Mouse (Mus musculus): ENCODE measurements at regions not wholly inside any gene's neighbourhood (a gene's known extent, or its start where the extent isn't known, plus 50 kb on each side); places are given as distances from the start of the nearest gene placed in this dataset.

GRCm38 (mm10) chr8:89677266-89677665, 633.3 kb upstream of the Sall1 start:
- 86% methylated on average over 5 of the region's 5 CpGs for WGBS
- no peak for DNase-seq (ENCODE audit: extremely low read depth, low read depth, low spot score)
- Histone ChIP-seq H3K4me3 (ENCODE audit: insufficient read depth, low read depth, low read length) (no peak overlapping the region), H3K27ac (replicated peaks; ENCODE audit: insufficient read depth, low read depth, low read length) (no peak overlapping the region), H3K4me1 (ENCODE audit: control insufficient read depth, insufficient read depth, low read length) (no peaks in the 10 kb centered on the region), H3K9ac (ENCODE audit: low read depth, low read length) (no peak overlapping the region), H3K36me3 (ENCODE audit: control insufficient read depth, insufficient read depth, low read length) (no peaks in the 10 kb centered on the region), H3K79me2 (ENCODE audit: control insufficient read depth, insufficient read depth, low read length) (no peaks in the 10 kb centered on the region), H3K27me3 (ENCODE audit: control insufficient read depth, insufficient read depth, low read length) (no peaks in the 10 kb centered on the region)
- TF ChIP-seq CTCF (IDR thresholded peaks at IDR 0.05; ENCODE audit: low read depth, low read length) (no peak), POLR2A (IDR thresholded peaks at IDR 0.05; ENCODE audit: extremely low read depth, insufficient read depth, low read length) (no peak)

- Histone ChIP-seq H3K36me3 (ENCODE audit: control insufficient read depth, insufficient read depth, low read length) (no peaks in the 10 kb centered on the region), H3K79me2 (ENCODE audit: control insufficient read depth, insufficient read depth, low read length) (no peaks in the 10 kb centered on the region), H3K27ac (replicated peaks; ENCODE audit: insufficient read depth, low read depth, low read length) (no peak overlapping the region), H3K9ac (ENCODE audit: low read depth, low read length) (no peak overlapping the region), H3K27me3 (ENCODE audit: control insufficient read depth, insufficient read depth, low read length) (no peaks in the 10 kb centered on the region), H3K4me1 (ENCODE audit: control insufficient read depth, insufficient read depth, low read length) (no peaks in the 10 kb centered on the region), H3K4me3 (ENCODE audit: insufficient read depth, low read depth, low read length) (no peak overlapping the region)
- no peak for DNase-seq (ENCODE audit: extremely low read depth, low read depth, low spot score)
- TF ChIP-seq CTCF (IDR thresholded peaks at IDR 0.05; ENCODE audit: low read depth, low read length) (no peak), POLR2A (IDR thresholded peaks at IDR 0.05; ENCODE audit: extremely low read depth, insufficient read depth, low read length) (no peak)
- WGBS, result 80% methylated on average over 4 of the region's 4 CpGs
Observed at GRCm38 (mm10) chr8:89673911-89674310, 629.9 kb upstream of the Sall1 start.

- 80% methylated on average over 5 of the region's 5 CpGs for WGBS
- Histone ChIP-seq H3K36me3 (ENCODE audit: control insufficient read depth, insufficient read depth, low read length) (no peaks in the 10 kb centered on the region), H3K27ac (replicated peaks; ENCODE audit: insufficient read depth, low read depth, low read length) (no peak overlapping the region), H3K4me1 (ENCODE audit: control insufficient read depth, insufficient read depth, low read length) (no peaks in the 10 kb centered on the region), H3K79me2 (ENCODE audit: control insufficient read depth, insufficient read depth, low read length) (no peaks in the 10 kb centered on the region), H3K27me3 (ENCODE audit: control insufficient read depth, insufficient read depth, low read length) (no peaks in the 10 kb centered on the region), H3K4me3 (ENCODE audit: insufficient read depth, low read depth, low read length) (no peak overlapping the region), H3K9ac (ENCODE audit: low read depth, low read length) (no peak overlapping the region)
- DNase-seq (ENCODE audit: extremely low read depth, low read depth, low spot score), result no peak
- TF ChIP-seq CTCF (IDR thresholded peaks at IDR 0.05; ENCODE audit: low read depth, low read length) (no peak), POLR2A (IDR thresholded peaks at IDR 0.05; ENCODE audit: extremely low read depth, insufficient read depth, low read length) (no peak)
Observed at GRCm38 (mm10) chr8:89672631-89673030, 628.7 kb upstream of the Sall1 start.

GRCm38 (mm10) chr8:89664911-89665689, 621.1 kb upstream of the Sall1 start:
- no peak for TF ChIP-seq POLR2A (IDR thresholded peaks at IDR 0.05; ENCODE audit: extremely low read depth, insufficient read depth, low read length)
- no peak for TF ChIP-seq CTCF (IDR thresholded peaks at IDR 0.05; ENCODE audit: low read depth, low read length)
- Histone ChIP-seq H3K36me3 (ENCODE audit: control insufficient read depth, insufficient read depth, low read length) (no peaks in the 10 kb centered on the region), H3K79me2 (ENCODE audit: control insufficient read depth, insufficient read depth, low read length) (no peaks in the 10 kb centered on the region), H3K27me3 (ENCODE audit: control insufficient read depth, insufficient read depth, low read length) (peaks cover under 1% of the 10 kb centered on the region; the same call in 1 of the 2 replicates), H3K27ac (replicated peaks; ENCODE audit: insufficient read depth, low read depth, low read length) (no peak overlapping the region), H3K4me1 (ENCODE audit: control insufficient read depth, insufficient read depth, low read length) (peaks cover 2% of the 10 kb centered on the region), H3K9ac (ENCODE audit: low read depth, low read length) (no peak overlapping the region), H3K4me3 (ENCODE audit: insufficient read depth, low read depth, low read length) (no peak overlapping the region)
- peak; percentile 56 for DNase-seq (ENCODE audit: extremely low read depth, low read depth, low spot score)
- WGBS, result 51% methylated on average over 9 of the region's 9 CpGs

GRCm38 (mm10) chr8:89663859-89664258, 619.9 kb upstream of the Sall1 start:
- TF ChIP-seq CTCF (IDR thresholded peaks at IDR 0.05; ENCODE audit: low read depth, low read length) (no peak), POLR2A (IDR thresholded peaks at IDR 0.05; ENCODE audit: extremely low read depth, insufficient read depth, low read length) (no peak)
- Histone ChIP-seq H3K27me3 (ENCODE audit: control insufficient read depth, insufficient read depth, low read length) (peaks cover 3% of the 10 kb centered on the region; the same call in 1 of the 2 replicates), H3K36me3 (ENCODE audit: control insufficient read depth, insufficient read depth, low read length) (no peaks in the 10 kb centered on the region), H3K4me1 (ENCODE audit: control insufficient read depth, insufficient read depth, low read length) (peaks cover 2% of the 10 kb centered on the region), H3K4me3 (ENCODE audit: insufficient read depth, low read depth, low read length) (no peak overlapping the region), H3K79me2 (ENCODE audit: control insufficient read depth, insufficient read depth, low read length) (no peaks in the 10 kb centered on the region), H3K27ac (replicated peaks; ENCODE audit: insufficient read depth, low read depth, low read length) (no peak overlapping the region), H3K9ac (ENCODE audit: low read depth, low read length) (no peak overlapping the region)
- WGBS, result 78% methylated on average over 10 of the region's 10 CpGs
- DNase-seq (ENCODE audit: extremely low read depth, low read depth, low spot score), result no peak
